Mouse (Mus musculus) heart, embryonic 12.5 days (tissue): Measurements from ENCODE around the gene Hspg2. TPM values are rescaled to one million over a fixed set of nuclear protein-coding genes. Genes with fewer than 3 reads are reported as not detected.

Experiments
- ATAC-seq: fragments of 200-750 bp; cut with Nextera tagmentation; 2 replicates; pipeline ENCODE4 v1.8.0; 2017; ENCODE audit warnings: moderate TSS enrichment, moderate library complexity; ENCODE audit not compliant: insufficient number of reproducible peaks, low FRiP score
- H3K27ac ChIP-seq: fragments of 300-500 bp; sonication (generic); 2 replicates; pipeline ENCODE4 v1.5.1; 2016; ENCODE audit warnings: mild to moderate bottlenecking, moderate library complexity; ENCODE audit not compliant: poor library complexity, severe bottlenecking
- H3K27me3 ChIP-seq: fragments of 300-500 bp; sonication (generic); replicated peaks from 2 replicates; pipeline ENCODE4 v1.6.1; 2016; ENCODE audit warnings: mild to moderate bottlenecking, moderate library complexity
- H3K36me3 ChIP-seq: fragments of 300-500 bp; sonication (generic); 2 replicates; pipeline ENCODE4 v1.6.1; 2016; ENCODE audit warnings: mild to moderate bottlenecking, moderate library complexity
- H3K4me1 ChIP-seq: fragments of 300-500 bp; sonication (generic); replicated peaks from 2 replicates; pipeline ENCODE4 v1.6.1; 2016; ENCODE audit warnings: mild to moderate bottlenecking
- H3K4me2 ChIP-seq: fragments of 300-500 bp; sonication (generic); 2 replicates; pipeline ENCODE4 v1.6.1; 2016; ENCODE audit warnings: mild to moderate bottlenecking, moderate library complexity
- H3K4me3 ChIP-seq: fragments of 300-500 bp; sonication (generic); 2 replicates; pipeline ENCODE4 v1.5.1; 2016; ENCODE audit warnings: mild to moderate bottlenecking
- H3K9ac ChIP-seq: fragments of 300-500 bp; sonication (generic); 2 replicates; pipeline ENCODE4 v1.6.1; 2016; ENCODE audit warnings: mild to moderate bottlenecking, moderate library complexity
- H3K9me3 ChIP-seq: fragments of 300-500 bp; sonication (generic); replicated peaks from 2 replicates; pipeline ENCODE4 v1.6.1; 2016; ENCODE audit warnings: mild to moderate bottlenecking, moderate library complexity
- WGBS: fragments of 180-500 bp; shearing (Covaris S2); methylation state at CpG from one replicate; pipeline ENCODE4 v1.1.7; 2016; 5-methylcytosine and 5-hydroxymethylcytosine counted together
- polyA plus RNA-seq: library from polyadenylated mRNA; unstranded; fragments of >200 nt; fragmentation: Nextera tagmentation; extraction: Ambion mirVana; gene quantifications from 2 replicates; pipeline ENCODE4 v1.2.1, GENCODE M21; 2016

The Hspg2 gene
- polyA plus RNA-seq, 1 experiment from 2014 or later = 51.8 TPM

- Histone ChIP-seq H3K4me2 (no peak overlapping the region), H3K4me3 (no peak overlapping the region), H3K36me3 (peaks cover 11% of the 10 kb centered on the region), H3K9ac (0 out of 2 replicates have a peak overlapping the region, but pooled peaks have one; percentile 25), H3K4me1 (peaks cover 89% of the 10 kb centered on the region), H3K27me3 (no peaks in the 10 kb centered on the region), H3K27ac (peak overlapping the region; percentile 99), H3K9me3 (no peaks in the 10 kb centered on the region)
- WGBS = 83% methylated on average over 4 of the region's 4 CpGs
- no peak for ATAC-seq
These were observed 24.6 kb downstream of the Hspg2 start for GRCm38 (mm10) chr4:137493187-137493586.

- Histone ChIP-seq H3K27me3 (no peaks in the 10 kb centered on the region), H3K36me3 (peaks cover 11% of the 10 kb centered on the region), H3K4me1 (peaks cover 89% of the 10 kb centered on the region), H3K9me3 (no peaks in the 10 kb centered on the region), H3K27ac (peak overlapping the region; percentile 99), H3K9ac (peak overlapping the region; percentile 72), H3K4me2 (peak overlapping the region; percentile 56), H3K4me3 (peak overlapping the region; percentile 18)
- ATAC-seq = peak; percentile 69
- WGBS = 12% methylated on average over 19 of the region's 19 CpGs
These were observed 26.4 kb downstream of the Hspg2 start for GRCm38 (mm10) chr4:137494751-137495500.

- Histone ChIP-seq H3K4me1 (peaks cover 89% of the 10 kb centered on the region), H3K4me2 (peak overlapping the region; percentile 56; the same call in 1 of the 2 replicates), H3K27ac (peak overlapping the region; percentile 99), H3K9ac (peak overlapping the region; percentile 72), H3K9me3 (no peaks in the 10 kb centered on the region), H3K4me3 (0 out of 2 replicates have a peak overlapping the region, but pooled peaks have one; percentile 18), H3K27me3 (no peaks in the 10 kb centered on the region), H3K36me3 (peaks cover 11% of the 10 kb centered on the region)
- WGBS = 55% methylated on average over 6 of the region's 6 CpGs
- peak; percentile 5; the same call in 1 of the 2 replicates for ATAC-seq
These were observed 27.0 kb downstream of the Hspg2 start for GRCm38 (mm10) chr4:137495501-137496100.

- Histone ChIP-seq H3K4me2 (no peak overlapping the region), H3K9me3 (no peaks in the 10 kb centered on the region), H3K4me1 (peaks cover 99% of the 10 kb centered on the region), H3K36me3 (peaks cover 26% of the 10 kb centered on the region), H3K27me3 (no peaks in the 10 kb centered on the region), H3K9ac (peak overlapping the region; percentile 50; the same call in 1 of the 2 replicates), H3K4me3 (no peak overlapping the region), H3K27ac (peak overlapping the region; percentile 99)
- WGBS = 31% methylated on average over 5 of the region's 5 CpGs
- peak; percentile 23; the same call in 1 of the 2 replicates for ATAC-seq
These were observed 28.8 kb downstream of the Hspg2 start for GRCm38 (mm10) chr4:137497367-137497766.

- no peak overlapping the region for H3K4me3 ChIP-seq
These were observed 29.5 kb downstream of the Hspg2 start for GRCm38 (mm10) chr4:137497892-137498722.

GRCm38 (mm10) chr4:137498882-137499583, 30.5 kb downstream of the Hspg2 start:
- peaks cover 99% of the 10 kb centered on the region for H3K4me1 ChIP-seq
- H3K4me3 ChIP-seq = no peak overlapping the region
- no peaks in the 10 kb centered on the region for H3K9me3 ChIP-seq
- WGBS = 67% methylated on average over 9 of the region's 9 CpGs
- H3K9ac ChIP-seq = peak overlapping the region; percentile 21; the same call in 1 of the 2 replicates
- H3K27me3 ChIP-seq = no peaks in the 10 kb centered on the region
- no peak for ATAC-seq
- H3K36me3 ChIP-seq = peaks cover 36% of the 10 kb centered on the region
- H3K27ac ChIP-seq = peak overlapping the region; percentile 99
- 0 out of 2 replicates have a peak overlapping the region, but pooled peaks have one; percentile 1 for H3K4me2 ChIP-seq

More at GRCm38 (mm10) chr4:137497892-137498722, 29.5 kb downstream of the Hspg2 start:
- Histone ChIP-seq H3K4me1 (peaks cover 99% of the 10 kb centered on the region), H3K27ac (peak overlapping the region; percentile 99), H3K36me3 (peaks cover 27% of the 10 kb centered on the region), H3K9me3 (no peaks in the 10 kb centered on the region), H3K9ac (peak overlapping the region; percentile 50; the same call in 1 of the 2 replicates), H3K27me3 (no peaks in the 10 kb centered on the region), H3K4me2 (peak overlapping the region; percentile 25)
- peak; percentile 51 for ATAC-seq
- WGBS = 43% methylated on average over 9 of the region's 9 CpGs

- no peak overlapping the region for H3K4me2 ChIP-seq
- H3K9me3 ChIP-seq = no peaks in the 10 kb centered on the region
- no peaks in the 10 kb centered on the region for H3K27me3 ChIP-seq
- H3K36me3 ChIP-seq = peaks cover 43% of the 10 kb centered on the region
- WGBS = 53% methylated on average over 12 of the region's 12 CpGs
- peak overlapping the region; percentile 41 for H3K27ac ChIP-seq
- ATAC-seq = no peak
- peak overlapping the region; percentile 40; the same call in 1 of the 2 replicates for H3K9ac ChIP-seq
- no peak overlapping the region for H3K4me3 ChIP-seq
- H3K4me1 ChIP-seq = peaks cover 91% of the 10 kb centered on the region
These were observed 31.6 kb downstream of the Hspg2 start for GRCm38 (mm10) chr4:137500149-137500548.

GRCm38 (mm10) chr4:137500953-137501352, 32.4 kb downstream of the Hspg2 start:
- no peak overlapping the region for H3K9ac ChIP-seq
- no peak overlapping the region for H3K4me3 ChIP-seq
- H3K4me2 ChIP-seq = no peak overlapping the region
- ATAC-seq = no peak
- H3K27me3 ChIP-seq = no peaks in the 10 kb centered on the region
- WGBS = 61% methylated on average over 5 of the region's 5 CpGs
- H3K4me1 ChIP-seq = peaks cover 83% of the 10 kb centered on the region
- H3K36me3 ChIP-seq = peaks cover 51% of the 10 kb centered on the region
- no peaks in the 10 kb centered on the region for H3K9me3 ChIP-seq
- no peak overlapping the region for H3K27ac ChIP-seq

- H3K9ac ChIP-seq = 0 out of 2 replicates have a peak overlapping the region, but pooled peaks have one; percentile 6
- H3K4me3 ChIP-seq = no peak overlapping the region
- 0 out of 2 replicates have a peak overlapping the region, but pooled peaks have one; percentile 6 for H3K27ac ChIP-seq
- WGBS = 82% methylated on average over 10 of the region's 10 CpGs
- H3K4me2 ChIP-seq = no peak overlapping the region
- peaks cover 71% of the 10 kb centered on the region for H3K4me1 ChIP-seq
- ATAC-seq = no peak
- no peaks in the 10 kb centered on the region for H3K9me3 ChIP-seq
- no peaks in the 10 kb centered on the region for H3K27me3 ChIP-seq
- H3K36me3 ChIP-seq = peaks cover 59% of the 10 kb centered on the region
These were observed 33.6 kb downstream of the Hspg2 start for GRCm38 (mm10) chr4:137502183-137502582.

GRCm38 (mm10) chr4:137502801-137503200, 34.2 kb downstream of the Hspg2 start:
- H3K4me1 ChIP-seq = peaks cover 64% of the 10 kb centered on the region
- no peaks in the 10 kb centered on the region for H3K9me3 ChIP-seq
- no peak overlapping the region for H3K4me2 ChIP-seq
- H3K27ac ChIP-seq = no peak overlapping the region
- no peak for ATAC-seq
- H3K36me3 ChIP-seq = peaks cover 66% of the 10 kb centered on the region
- no peaks in the 10 kb centered on the region for H3K27me3 ChIP-seq
- 0 out of 2 replicates have a peak overlapping the region, but pooled peaks have one; percentile 8 for H3K9ac ChIP-seq
- WGBS = 68% methylated on average over 7 of the region's 7 CpGs
- no peak overlapping the region for H3K4me3 ChIP-seq
